Mouse (Mus musculus) midbrain, embryonic 10.5 days (tissue): ENCODE results near the gene Insm1. TPM values are rescaled to one million over a fixed set of nuclear protein-coding genes. Genes with fewer than 3 reads are reported as not detected.
A peak's percentile ranks its signal among the peaks of the same experiment; 100 is the strongest.

Source experiments
- DNase-seq: peaks from one replicate; pipeline ENCODE4 v3.0.0-alpha.2; 2017; ENCODE audit warnings: low spot score
- H3K27ac ChIP-seq: fragments of 300-500 bp; sonication (generic); replicated peaks from 2 replicates; pipeline ENCODE4 v1.5.1; 2016; ENCODE audit warnings: mild to moderate bottlenecking
- H3K27me3 ChIP-seq: fragments of 300-500 bp; sonication (generic); 2 replicates; pipeline ENCODE4 v1.6.1; 2016; ENCODE audit warnings: low read depth, mild to moderate bottlenecking; ENCODE audit not compliant: poor library complexity, severe bottlenecking
- H3K36me3 ChIP-seq: fragments of 300-500 bp; sonication (generic); 2 replicates; pipeline ENCODE4 v1.6.1; 2016; ENCODE audit warnings: mild to moderate bottlenecking, moderate library complexity
- H3K4me1 ChIP-seq: fragments of 300-500 bp; sonication (generic); 2 replicates; pipeline ENCODE4 v1.6.1; 2016
- H3K4me3 ChIP-seq: fragments of 300-500 bp; sonication (generic); 2 replicates; pipeline ENCODE4 v1.5.1; 2016; ENCODE audit warnings: mild to moderate bottlenecking, moderate library complexity
- H3K9me3 ChIP-seq: fragments of 300-500 bp; sonication (generic); replicated peaks from 2 replicates; pipeline ENCODE4 v1.6.1; 2016; ENCODE audit warnings: mild to moderate bottlenecking
- WGBS: fragments of 180-500 bp; shearing (Covaris S2); methylation state at CpG from one replicate; pipeline ENCODE4 v1.1.7; 2016; 5-methylcytosine and 5-hydroxymethylcytosine counted together
- polyA plus RNA-seq: library from polyadenylated mRNA; unstranded; fragments of >200 nt; fragmentation: Nextera tagmentation; extraction: Ambion mirVana; gene quantifications from 2 replicates; pipeline ENCODE4 v1.2.1, GENCODE M21; 2016

Gene Insm1
- polyA plus RNA-seq, 1 experiment from 2014 or later, result 3.0 TPM

DNA sequence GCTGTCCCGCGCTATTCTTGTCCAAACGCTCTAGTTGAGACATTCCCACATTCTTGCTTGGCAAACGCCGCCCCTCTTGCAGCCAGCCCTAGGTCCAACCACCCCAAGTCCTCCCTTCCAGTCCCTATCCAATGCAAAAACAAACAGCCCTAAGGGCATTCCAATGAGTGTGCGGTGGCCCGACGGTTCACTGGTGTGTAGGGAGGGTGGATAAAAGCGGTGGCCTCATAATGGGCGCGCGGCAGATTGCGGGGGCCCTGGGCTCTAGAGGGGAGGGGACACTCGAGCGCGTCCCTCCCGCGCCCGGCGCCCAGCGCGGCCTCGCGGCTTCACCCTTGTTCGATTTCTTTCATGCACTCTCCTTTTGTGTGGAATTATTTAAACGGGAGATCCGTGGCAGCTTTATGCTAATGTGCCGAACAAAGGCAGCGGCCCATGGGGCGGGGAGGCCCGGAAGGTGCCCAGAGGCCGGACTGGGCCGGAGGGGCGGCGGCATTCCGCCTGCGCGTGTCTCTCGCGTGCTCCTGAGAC, 3.5 kb upstream of the Insm1 start:
- H3K4me1 ChIP-seq, result peaks cover 88% of the 10 kb centered on the region
- H3K4me3 ChIP-seq, result peak overlapping the region; percentile 49
- peak overlapping the region; percentile 89 for H3K27ac ChIP-seq
- under 1% methylated on average over 40 of the region's 40 CpGs for WGBS
- no peaks in the 10 kb centered on the region for H3K36me3 ChIP-seq
- no peaks in the 10 kb centered on the region for H3K9me3 ChIP-seq
- peak; percentile 88 for DNase-seq
- H3K27me3 ChIP-seq, result peaks cover 98% of the 10 kb centered on the region

DNA sequence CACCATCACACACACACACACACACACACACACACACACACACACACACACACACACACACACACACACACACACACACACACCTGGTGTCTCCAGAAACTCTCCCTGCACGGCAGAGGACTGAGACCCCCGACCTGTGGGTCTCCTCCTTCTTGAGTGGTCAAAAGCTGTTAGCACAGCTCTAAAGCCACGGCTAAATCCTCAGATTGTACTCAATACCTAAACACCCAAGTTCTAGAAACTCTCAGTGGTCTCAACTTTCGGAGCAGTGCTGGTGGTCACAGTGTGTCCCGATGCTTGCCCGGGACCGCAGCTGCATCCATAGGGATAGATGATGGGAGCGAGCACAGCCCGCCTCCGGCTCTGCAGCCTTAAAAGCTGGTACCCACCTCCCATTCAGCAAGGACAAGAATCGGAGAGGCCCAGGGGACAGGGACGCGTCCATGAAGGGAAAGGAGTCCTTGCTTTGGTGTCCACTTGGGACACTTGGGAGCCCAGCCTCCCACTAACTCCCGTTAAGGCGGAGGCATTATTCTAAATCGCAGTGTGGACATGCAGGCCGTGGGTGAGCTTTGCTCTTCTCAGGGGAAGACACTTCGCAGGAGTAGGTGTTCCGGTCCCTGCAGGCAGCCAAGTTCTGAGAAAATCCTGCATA, 2.7 kb upstream of the Insm1 start:
- no peaks in the 10 kb centered on the region for H3K36me3 ChIP-seq

DNA sequence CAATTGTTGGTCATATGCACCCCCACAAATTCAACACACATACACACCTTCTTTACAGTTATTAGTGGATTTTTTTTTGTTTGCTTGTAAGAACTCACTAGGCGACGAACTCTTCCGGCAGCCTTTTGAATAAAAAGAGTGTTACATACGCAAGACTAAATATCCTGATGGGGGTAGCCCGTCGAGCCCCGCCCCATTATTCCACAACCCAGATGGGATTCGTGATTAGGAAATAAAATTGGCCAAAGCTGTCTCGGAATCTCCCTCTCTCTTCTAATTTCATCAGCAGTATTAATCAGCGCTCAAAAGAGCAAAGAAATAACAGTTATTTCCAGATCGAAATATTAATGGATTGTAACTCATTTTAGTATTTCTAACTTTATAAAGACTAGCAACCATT, 1.9 kb upstream of the Insm1 start:
- 9% methylated on average over 11 of the region's 11 CpGs for WGBS
- H3K4me1 ChIP-seq, result peaks cover 90% of the 10 kb centered on the region
- no peak overlapping the region for H3K27ac ChIP-seq
- H3K9me3 ChIP-seq, result no peaks in the 10 kb centered on the region
- no peak for DNase-seq
- H3K36me3 ChIP-seq, result no peaks in the 10 kb centered on the region
- peaks cover 99% of the 10 kb centered on the region for H3K27me3 ChIP-seq
- no peak overlapping the region for H3K4me3 ChIP-seq

More for the DNA sequence above, 2.7 kb upstream of the Insm1 start:
- H3K4me3 ChIP-seq, result peak overlapping the region; percentile 49
- WGBS, result under 1% methylated on average over 19 of the region's 19 CpGs
- H3K9me3 ChIP-seq, result no peaks in the 10 kb centered on the region
- H3K27ac ChIP-seq, result peak overlapping the region; percentile 89
- H3K27me3 ChIP-seq, result peaks cover 98% of the 10 kb centered on the region
- H3K4me1 ChIP-seq, result peaks cover 95% of the 10 kb centered on the region
- peak; percentile 66 for DNase-seq

DNA sequence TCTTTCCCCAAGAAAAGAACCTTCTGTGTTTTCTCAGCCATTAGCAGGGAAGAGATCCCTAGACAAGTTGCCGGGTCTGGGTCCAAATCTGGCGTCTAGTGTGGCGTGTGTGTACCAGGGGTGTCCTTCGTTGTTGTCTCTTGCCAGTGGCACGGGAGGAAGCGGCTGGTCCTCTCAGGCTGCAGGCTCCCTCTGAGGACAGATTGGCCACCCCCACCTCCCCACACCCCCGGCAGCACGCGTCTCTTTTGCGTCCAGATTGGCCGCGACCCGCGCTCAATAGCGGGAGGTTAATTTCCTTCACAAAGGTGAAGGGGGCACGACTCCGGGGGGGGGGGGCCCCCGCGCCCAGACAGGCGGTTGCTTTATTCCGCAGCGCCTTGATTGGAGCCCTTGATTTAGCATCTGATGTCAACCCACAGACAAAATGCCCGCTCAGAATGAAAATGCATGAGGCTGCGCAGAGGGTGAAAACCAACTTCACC, 1.1 kb upstream of the Insm1 start:
- Histone ChIP-seq H3K36me3 (no peaks in the 10 kb centered on the region), H3K9me3 (no peaks in the 10 kb centered on the region), H3K27ac (peak overlapping the region; percentile 90), H3K4me3 (peak overlapping the region; percentile 71), H3K4me1 (peaks cover 82% of the 10 kb centered on the region), H3K27me3 (peaks cover 99% of the 10 kb centered on the region)
- under 1% methylated on average over 24 of the region's 24 CpGs for WGBS
- DNase-seq, result peak; percentile 80

GRCm38 (mm10) chr2:146221929-146222278, 183 bp downstream of the Insm1 start:
- 0% methylated on average over 37 of the region's 44 CpGs for WGBS
- H3K27me3 ChIP-seq, result peaks cover 99% of the 10 kb centered on the region
- H3K27ac ChIP-seq, result peak overlapping the region; percentile 90
- H3K36me3 ChIP-seq, result no peaks in the 10 kb centered on the region
- H3K9me3 ChIP-seq, result no peaks in the 10 kb centered on the region
- peak; percentile 83 for DNase-seq
- H3K4me1 ChIP-seq, result peaks cover 82% of the 10 kb centered on the region
- H3K4me3 ChIP-seq, result peak overlapping the region; percentile 71

DNA sequence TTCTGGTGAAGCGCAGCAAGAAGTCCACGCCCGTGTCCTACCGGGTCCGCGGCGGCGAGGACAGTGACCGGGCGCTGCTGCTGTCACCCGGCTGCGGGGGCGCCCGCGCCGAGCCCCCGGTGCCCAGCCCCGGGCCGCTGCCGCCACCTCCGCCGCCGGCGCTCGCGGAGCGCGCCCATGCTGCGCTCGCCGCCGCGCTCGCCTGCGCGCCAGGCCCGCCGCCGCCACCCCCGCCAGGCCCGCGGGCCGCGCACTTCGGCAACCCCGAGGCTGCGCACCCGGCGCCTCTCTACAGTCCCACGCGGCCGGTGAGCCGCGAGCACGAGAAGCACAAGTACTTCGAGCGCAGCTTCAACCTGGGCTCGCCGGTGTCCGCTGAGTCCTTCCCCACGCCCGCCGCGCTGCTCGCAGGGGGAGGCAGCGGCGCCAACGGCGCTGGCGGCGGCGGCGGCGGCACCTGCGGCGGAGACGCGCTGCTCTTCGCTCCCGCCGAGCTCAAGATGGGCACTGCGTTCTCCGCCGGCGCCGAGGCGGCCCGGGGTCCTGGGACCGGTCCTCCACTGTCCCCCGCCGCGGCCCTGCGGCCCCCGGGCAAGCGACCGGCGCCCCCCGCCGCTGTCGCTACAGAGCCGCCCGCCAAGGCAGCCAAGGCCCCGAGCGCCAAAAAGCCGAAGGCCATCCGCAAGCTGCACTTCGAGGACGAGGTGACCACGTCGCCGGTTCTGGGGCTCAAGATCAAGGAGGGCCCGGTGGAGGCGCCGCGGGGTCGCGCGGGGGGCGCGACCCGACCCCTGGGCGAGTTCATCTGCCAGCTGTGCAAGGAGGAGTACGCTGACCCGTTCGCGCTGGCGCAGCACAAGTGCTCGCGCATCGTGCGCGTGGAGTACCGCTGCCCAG, 806 bp downstream of the Insm1 start:
- H3K4me1 ChIP-seq, result peaks cover 75% of the 10 kb centered on the region
- WGBS, result under 1% methylated on average over 128 of the region's 133 CpGs
- DNase-seq, result peak; percentile 70
- peak overlapping the region; percentile 90 for H3K27ac ChIP-seq
- H3K36me3 ChIP-seq, result no peaks in the 10 kb centered on the region
- peak overlapping the region; percentile 71 for H3K4me3 ChIP-seq
- no peaks in the 10 kb centered on the region for H3K9me3 ChIP-seq
- H3K27me3 ChIP-seq, result peaks cover 99% of the 10 kb centered on the region

DNA sequence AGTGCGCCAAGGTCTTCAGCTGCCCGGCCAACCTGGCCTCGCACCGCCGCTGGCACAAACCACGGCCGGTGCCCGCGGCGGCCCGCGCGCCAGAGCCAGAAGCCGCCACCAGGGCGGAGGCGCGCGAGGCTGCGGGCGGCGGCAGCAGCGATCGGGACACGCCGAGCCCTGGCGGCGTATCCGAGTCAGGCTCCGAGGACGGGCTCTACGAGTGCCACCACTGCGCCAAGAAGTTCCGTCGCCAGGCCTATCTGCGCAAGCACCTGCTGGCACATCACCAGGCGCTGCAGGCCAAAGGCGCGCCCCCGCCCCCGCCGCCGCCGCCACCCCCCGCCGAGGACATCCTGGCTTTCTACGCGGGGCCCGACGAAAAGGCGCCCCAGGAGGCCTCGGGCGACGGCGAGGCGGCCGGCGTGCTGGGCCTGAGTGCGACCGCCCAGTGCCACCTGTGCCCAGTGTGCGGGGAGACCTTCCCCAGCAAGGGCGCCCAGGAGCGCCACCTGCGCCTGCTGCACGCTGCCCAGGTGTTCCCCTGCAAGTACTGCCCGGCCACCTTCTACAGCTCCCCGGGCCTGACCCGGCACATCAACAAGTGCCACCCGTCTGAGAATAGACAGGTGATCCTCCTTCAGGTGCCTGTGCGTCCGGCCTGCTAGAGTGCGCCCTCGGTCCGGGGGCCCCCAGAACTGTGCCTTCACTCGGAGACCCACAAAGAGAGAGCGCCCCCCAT, 1.6 kb downstream of the Insm1 start:
- H3K4me3 ChIP-seq, result peak overlapping the region; percentile 71
- H3K27ac ChIP-seq, result peak overlapping the region; percentile 90
- no peaks in the 10 kb centered on the region for H3K36me3 ChIP-seq
- DNase-seq, result no peak
- under 1% methylated on average over 75 of the region's 75 CpGs for WGBS
- no peaks in the 10 kb centered on the region for H3K9me3 ChIP-seq
- peaks cover 67% of the 10 kb centered on the region for H3K4me1 ChIP-seq
- peaks cover 99% of the 10 kb centered on the region for H3K27me3 ChIP-seq

DNA sequence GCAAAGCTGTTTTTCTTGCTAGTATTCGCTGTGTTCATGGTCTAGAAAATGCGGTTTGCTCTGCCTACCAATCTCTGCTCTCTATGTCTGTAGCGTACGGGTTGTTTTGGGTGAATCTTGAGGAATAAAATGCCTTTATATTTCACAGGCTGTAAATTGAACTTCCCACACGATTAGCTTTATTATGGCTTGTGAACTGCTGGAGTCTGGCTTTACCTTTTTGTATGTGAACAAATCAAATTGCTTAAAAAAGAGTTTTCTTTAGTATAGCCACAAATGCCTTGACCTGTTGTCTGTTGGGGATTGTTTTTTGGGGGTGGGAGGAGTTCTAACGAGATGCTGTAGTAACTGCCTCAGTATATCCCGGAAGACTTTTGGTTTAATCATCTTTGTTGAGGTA, 2.4 kb downstream of the Insm1 start:
- H3K27me3 ChIP-seq, result peaks cover 99% of the 10 kb centered on the region
- 10% methylated on average over 7 of the region's 7 CpGs for WGBS
- H3K27ac ChIP-seq, result peak overlapping the region; percentile 90
- peaks cover 59% of the 10 kb centered on the region for H3K4me1 ChIP-seq
- peak overlapping the region; percentile 71 for H3K4me3 ChIP-seq
- DNase-seq, result no peak
- no peaks in the 10 kb centered on the region for H3K36me3 ChIP-seq
- no peaks in the 10 kb centered on the region for H3K9me3 ChIP-seq

- WGBS, result 12% methylated on average over 6 of the region's 6 CpGs
- peaks cover 42% of the 10 kb centered on the region for H3K4me1 ChIP-seq
- peaks cover 91% of the 10 kb centered on the region for H3K27me3 ChIP-seq
- DNase-seq, result no peak
- peak overlapping the region; percentile 71; the same call in 1 of the 2 replicates for H3K4me3 ChIP-seq
- H3K36me3 ChIP-seq, result no peaks in the 10 kb centered on the region
- no peak overlapping the region for H3K27ac ChIP-seq
- H3K9me3 ChIP-seq, result no peaks in the 10 kb centered on the region
Observed at GRCm38 (mm10) chr2:146225818-146226217, 4.1 kb downstream of the Insm1 start.

DNA sequence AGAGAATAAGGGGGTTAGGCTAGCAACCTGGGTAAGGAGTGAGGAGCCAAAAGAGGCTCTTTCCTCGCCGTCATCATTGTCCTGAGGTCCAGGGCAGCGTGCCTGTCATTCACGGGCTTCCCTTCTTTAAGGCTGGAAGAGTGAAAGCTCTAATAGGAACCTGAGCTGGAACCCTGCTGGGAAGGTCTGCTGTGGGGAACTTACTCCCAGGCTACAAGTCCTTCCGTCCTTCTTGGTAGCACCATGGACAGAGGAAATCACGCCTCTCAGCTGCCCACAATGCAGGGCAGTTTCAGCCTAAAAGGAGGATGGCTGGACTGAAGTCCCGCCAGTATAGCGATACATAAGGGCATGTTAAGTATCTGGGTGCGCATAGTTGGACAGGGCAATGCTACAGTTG, 4.8 kb downstream of the Insm1 start:
- WGBS, result 6% methylated on average over 9 of the region's 9 CpGs
- no peak overlapping the region for H3K27ac ChIP-seq
- H3K4me3 ChIP-seq, result no peak overlapping the region

DNA sequence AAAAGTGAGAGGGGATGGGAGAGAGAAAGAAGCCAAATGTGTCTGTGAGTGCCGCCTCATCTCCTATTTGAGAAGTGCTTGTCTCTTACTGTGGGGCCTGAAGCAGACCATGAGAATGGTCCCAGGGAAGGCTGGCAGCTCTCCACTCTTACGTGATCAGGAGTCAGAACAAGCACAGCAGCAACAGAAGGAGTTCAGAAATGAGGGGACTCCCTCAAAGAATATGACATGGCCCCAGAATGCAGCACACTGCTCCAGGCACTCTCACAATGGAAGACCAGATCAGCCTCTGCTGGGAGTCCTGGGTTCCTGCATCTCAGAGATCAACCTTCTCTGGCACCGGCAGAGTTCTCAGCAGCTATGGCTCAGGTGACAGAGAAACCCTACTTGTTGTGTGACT, 5.9 kb downstream of the Insm1 start:
- no peaks in the 10 kb centered on the region for H3K9me3 ChIP-seq
- WGBS, result 63% methylated on average over 3 of the region's 3 CpGs
- H3K4me3 ChIP-seq, result no peak overlapping the region
- H3K27ac ChIP-seq, result no peak overlapping the region
- peaks cover 26% of the 10 kb centered on the region for H3K4me1 ChIP-seq
- no peaks in the 10 kb centered on the region for H3K36me3 ChIP-seq
- no peak for DNase-seq
- H3K27me3 ChIP-seq, result peaks cover 86% of the 10 kb centered on the region

More for the DNA sequence above, 4.8 kb downstream of the Insm1 start:
- H3K9me3 ChIP-seq, result no peaks in the 10 kb centered on the region
- no peaks in the 10 kb centered on the region for H3K36me3 ChIP-seq
- DNase-seq, result peak; percentile 51
- H3K27me3 ChIP-seq, result peaks cover 89% of the 10 kb centered on the region
- peaks cover 36% of the 10 kb centered on the region for H3K4me1 ChIP-seq

- Histone ChIP-seq H3K4me1 (peaks cover 18% of the 10 kb centered on the region), H3K9me3 (no peaks in the 10 kb centered on the region), H3K36me3 (no peaks in the 10 kb centered on the region), H3K27me3 (peaks cover 78% of the 10 kb centered on the region), H3K4me3 (no peak overlapping the region), H3K27ac (no peak overlapping the region)
- 76% methylated on average over 2 of the region's 2 CpGs for WGBS
- DNase-seq, result no peak
Observed at GRCm38 (mm10) chr2:146228435-146228834, 6.7 kb downstream of the Insm1 start.
